Mouse (Mus musculus): ENCODE measurements around the gene Drc3. TPM values are rescaled to one million over a fixed set of nuclear protein-coding genes. Genes with fewer than 3 reads are reported as not detected.

Gene Drc3
- total RNA-seq, 2 experiments from 2014 or later: 7.3 to 7.9 TPM

Other genes with a start within 250 kb of the Drc3 start
- gene Rai1, start 248.3 kb upstream of the Drc3 start, total RNA-seq (2021): 10 to 100 TPM; 76.2 to 80.9 TPM
- 10 to 100 TPM; 73.9 to 80.4 TPM for gene Srebf1, start 130.7 kb upstream of the Drc3 start, total RNA-seq (2021)
- gene Tom1l2, start 424 bp upstream of the Drc3 start, total RNA-seq (2021): 100 to 1,000 TPM; 191 to 195 TPM
- gene Gid4, start 63.8 kb downstream of the Drc3 start, total RNA-seq (2021): 10 to 100 TPM; 50.2 to 54.0 TPM
- 10 to 100 TPM; 22.3 to 24.7 TPM for gene Atpaf2, start 65.1 kb downstream of the Drc3 start, total RNA-seq (2021)
- 10 to 100 TPM; 68.7 to 74.0 TPM for gene Drg2, start 101.3 kb downstream of the Drc3 start, total RNA-seq (2021)
- under 1 TPM; 0.12 to 0.18 TPM for gene Myo15, start 116.0 kb downstream of the Drc3 start, total RNA-seq (2021)
- gene Alkbh5, start 183.1 kb downstream of the Drc3 start, total RNA-seq (2021): 10 to 100 TPM; 62.2 to 63.2 TPM